Mouse (Mus musculus) limb, embryonic 14.5 days (tissue): ENCODE measurements around the gene Qrich2. TPM values are rescaled to one million over a fixed set of nuclear protein-coding genes. Genes with fewer than 3 reads are reported as not detected.

ENCODE experiments used
- ATAC-seq: fragments of 200-750 bp; cut with Nextera tagmentation; 2 replicates; pipeline ENCODE4 v1.8.0; 2017; ENCODE audit warnings: low read depth, moderate number of reproducible peaks, moderate TSS enrichment; ENCODE audit not compliant: low FRiP score
- DNase-seq: peaks from one replicate; pipeline ENCODE4 v3.0.0-alpha.2; 2015; ENCODE audit warnings: low spot score
- H3K27ac ChIP-seq: fragments of 300-500 bp; sonication (generic); replicated peaks from 2 replicates; pipeline ENCODE4 v1.5.1; 2014; ENCODE audit warnings: low read depth, mild to moderate bottlenecking, low read length, moderate library complexity, mixed read lengths
- H3K27me3 ChIP-seq: fragments of 300-500 bp; sonication (generic); 2 replicates; pipeline ENCODE4 v1.6.1; 2014; ENCODE audit warnings: low read length, mixed read lengths; ENCODE audit not compliant: control insufficient read depth, insufficient read depth
- H3K36me3 ChIP-seq: fragments of 300-500 bp; sonication (generic); 2 replicates; pipeline ENCODE4 v1.6.1; 2014; ENCODE audit warnings: mild to moderate bottlenecking, low read length, moderate library complexity, mixed read lengths; ENCODE audit not compliant: control insufficient read depth, insufficient read depth
- H3K4me1 ChIP-seq: fragments of 300-500 bp; sonication (generic); 2 replicates; pipeline ENCODE4 v1.6.1; 2014; ENCODE audit warnings: antibody characterized with exemption, low read length, mixed read lengths; ENCODE audit not compliant: control insufficient read depth, insufficient read depth
- H3K4me2 ChIP-seq: fragments of 300-500 bp; sonication (generic); replicated peaks from 2 replicates; pipeline ENCODE4 v1.6.1; 2014; ENCODE audit warnings: low read depth, mild to moderate bottlenecking, low read length, moderate library complexity; ENCODE audit not compliant: severe bottlenecking
- H3K4me3 ChIP-seq: fragments of 300-500 bp; sonication (generic); replicated peaks from 2 replicates; pipeline ENCODE4 v1.5.1; 2014; ENCODE audit warnings: low read length
- H3K9ac ChIP-seq: fragments of 300-500 bp; sonication (generic); 2 replicates; pipeline ENCODE4 v1.6.1; 2014; ENCODE audit warnings: mild to moderate bottlenecking, low read depth, low read length, moderate library complexity; ENCODE audit not compliant: severe bottlenecking
- H3K9me3 ChIP-seq: fragments of 300-500 bp; sonication (generic); 2 replicates; pipeline ENCODE4 v1.6.1; 2016; ENCODE audit warnings: low read length; ENCODE audit not compliant: control insufficient read depth
- POLR2A ChIP-seq: fragments of 200-500 bp; IDR thresholded peaks from 2 replicates; pipeline ENCODE4 v1.8.0; 2012; ENCODE audit warnings: inconsistent platforms, mild to moderate bottlenecking, moderate library complexity, borderline replicate concordance; ENCODE audit not compliant: insufficient read depth, insufficient read length; ENCODE audit errors: extremely low read depth
- WGBS: fragments of 180-500 bp; shearing (Covaris S2); extraction: QIAGEN DNeasy Blood & Tissue Kit; methylation state at CpG from one replicate; pipeline ENCODE4 v1.1.7; 2014; 5-methylcytosine and 5-hydroxymethylcytosine counted together
- polyA plus RNA-seq, 2 experiments: library from polyadenylated mRNA; depleted of rRNA in 1 of 2; stranded (reverse) in 1 of 2; unstranded in 1 of 2; fragments of >200 nt; fragmentation: Nextera tagmentation in 1 of 2; extraction: Ambion mirVana in 1 of 2; gene quantifications; 2 replicates each; pipeline versions ENCODE4 v1.2.1 to v1.2.3; 2012 to 2014

Qrich2 gene
- polyA plus RNA-seq, 2 experiments = 0.17 to 0.33 TPM

DNA sequence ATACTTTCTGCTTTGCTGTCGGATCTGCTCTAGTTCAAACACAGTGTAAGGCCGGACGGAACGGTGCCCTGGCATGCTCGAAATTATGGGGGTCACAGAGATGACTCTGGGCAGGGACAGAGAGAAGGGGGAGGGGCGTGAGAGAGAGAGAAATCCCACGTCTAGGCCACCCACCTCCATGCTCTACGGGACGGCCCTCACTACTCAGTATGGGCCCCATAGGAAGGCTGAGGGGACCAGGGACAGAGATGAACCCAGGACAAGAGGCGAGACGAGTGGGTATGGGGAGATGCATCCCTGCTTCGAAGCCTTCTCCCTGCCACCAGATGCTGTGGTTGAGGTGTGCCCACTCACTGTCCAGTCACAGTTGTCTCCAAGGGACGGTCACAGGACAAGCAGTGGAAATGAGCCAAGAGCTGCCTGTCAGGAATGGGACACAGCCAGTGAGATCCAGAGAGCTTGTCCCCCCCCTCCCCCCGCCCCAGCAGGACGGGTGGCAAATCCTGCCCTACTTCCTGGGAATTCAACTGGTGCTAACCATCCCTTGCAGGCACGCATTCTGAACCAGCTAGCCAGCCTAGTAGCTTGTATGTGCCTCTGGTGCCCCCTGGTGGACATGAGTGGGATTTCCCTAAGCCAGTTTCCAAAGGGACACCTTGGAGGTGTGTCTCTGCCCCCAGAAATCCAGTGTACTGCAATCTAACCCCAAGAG lies 20.3 kb downstream of the Qrich2 start:
- TF ChIP-seq POLR2A = no peak
- no peaks in the 10 kb centered on the region for H3K36me3 ChIP-seq
- H3K4me2 ChIP-seq = 0 out of 2 replicates have a peak overlapping the region, but pooled peaks have one; percentile 9
- no peaks in the 10 kb centered on the region for H3K9me3 ChIP-seq
- no peak overlapping the region for H3K9ac ChIP-seq
- ATAC-seq (peak; percentile 74), DNase-seq (peak; percentile 95)
- no peak overlapping the region for H3K27ac ChIP-seq
- peaks cover 11% of the 10 kb centered on the region for H3K27me3 ChIP-seq
- no peaks in the 10 kb centered on the region for H3K4me1 ChIP-seq
- no peak overlapping the region for H3K4me3 ChIP-seq
- WGBS = 29% methylated on average over 16 of the region's 16 CpGs

DNA sequence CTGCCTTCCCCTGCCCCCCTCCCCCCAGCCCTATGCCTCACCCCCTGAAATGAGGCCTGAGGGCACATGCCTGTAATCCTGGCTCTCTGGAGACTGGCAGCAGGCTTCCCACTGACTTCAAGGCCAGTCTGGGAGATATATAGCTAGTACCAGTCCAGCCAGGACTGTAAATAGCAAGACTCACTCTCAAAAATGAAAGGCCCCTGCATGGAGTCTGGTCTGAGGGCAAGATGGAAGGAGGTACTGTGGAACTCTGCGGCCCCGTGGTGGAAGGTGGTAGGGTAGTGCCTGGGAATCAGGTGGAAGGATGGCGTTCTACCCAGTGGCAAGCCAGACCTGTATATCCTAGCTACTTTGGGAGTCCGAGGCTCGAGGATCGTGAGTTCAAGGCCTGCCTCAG lies 22.1 kb downstream of the Qrich2 start:
- DNase-seq (no peak), ATAC-seq (no peak)
- H3K36me3 ChIP-seq = peaks cover 7% of the 10 kb centered on the region
- H3K27me3 ChIP-seq = peaks cover 11% of the 10 kb centered on the region
- no peaks in the 10 kb centered on the region for H3K9me3 ChIP-seq
- no peak overlapping the region for H3K9ac ChIP-seq
- TF ChIP-seq POLR2A = no peak
- no peaks in the 10 kb centered on the region for H3K4me1 ChIP-seq
- 90% methylated on average over 6 of the region's 6 CpGs for WGBS
- no peak overlapping the region for H3K4me2 ChIP-seq
- no peak overlapping the region for H3K4me3 ChIP-seq
- no peak overlapping the region for H3K27ac ChIP-seq

DNA sequence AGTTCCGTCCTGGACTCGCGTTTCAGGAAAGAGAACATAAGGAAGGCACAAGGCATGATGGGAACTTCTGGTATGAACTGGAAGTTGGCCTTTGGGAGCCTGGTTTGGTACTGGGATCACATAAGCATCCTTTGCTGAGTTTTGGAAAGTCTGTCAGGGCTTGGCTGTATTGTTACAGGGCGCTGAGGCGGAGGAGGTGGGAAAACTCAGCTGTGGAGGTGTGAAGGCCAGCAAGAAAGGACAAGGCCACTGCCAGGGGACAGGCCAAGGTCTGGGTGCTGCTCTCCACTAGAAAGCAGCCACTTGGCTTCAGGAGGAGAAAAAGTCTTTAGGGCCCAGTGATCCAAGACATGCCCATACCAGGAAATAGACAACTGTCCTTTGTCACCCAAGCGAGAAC lies 22.7 kb downstream of the Qrich2 start:
- no peak for TF ChIP-seq POLR2A
- Histone ChIP-seq H3K9ac (no peak overlapping the region), H3K4me3 (no peak overlapping the region), H3K36me3 (peaks cover 9% of the 10 kb centered on the region), H3K4me1 (no peaks in the 10 kb centered on the region), H3K9me3 (no peaks in the 10 kb centered on the region), H3K4me2 (no peak overlapping the region), H3K27ac (no peak overlapping the region), H3K27me3 (peaks cover 11% of the 10 kb centered on the region)
- WGBS = 88% methylated on average over 6 of the region's 6 CpGs
- no peak for ATAC-seq
- no peak for DNase-seq

DNA sequence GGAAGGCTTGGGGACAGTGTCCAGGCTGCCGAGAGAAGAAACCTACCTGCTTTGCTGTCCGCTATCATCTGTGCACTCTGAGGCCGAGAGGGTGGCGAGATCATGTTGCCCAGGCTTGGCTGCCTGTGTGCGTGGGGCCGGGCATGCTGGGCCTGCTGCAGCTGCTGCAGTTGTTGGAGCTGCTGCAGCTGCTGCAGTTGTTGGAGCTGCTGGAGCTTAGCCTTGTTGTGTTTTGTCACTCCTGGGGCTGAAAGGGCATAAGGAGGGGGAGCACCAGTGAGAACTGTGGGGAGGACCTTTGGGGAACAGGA lies 23.2 kb downstream of the Qrich2 start:
- no peak for TF ChIP-seq POLR2A
- H3K4me1 ChIP-seq = no peaks in the 10 kb centered on the region
- H3K36me3 ChIP-seq = peaks cover 9% of the 10 kb centered on the region
- H3K27ac ChIP-seq = no peak overlapping the region
- ATAC-seq = no peak
- H3K4me3 ChIP-seq = no peak overlapping the region
- no peaks in the 10 kb centered on the region for H3K9me3 ChIP-seq
- WGBS = 78% methylated on average over 6 of the region's 6 CpGs
- H3K27me3 ChIP-seq = peaks cover 11% of the 10 kb centered on the region
- H3K4me2 ChIP-seq = no peak overlapping the region
- no peak overlapping the region for H3K9ac ChIP-seq
- no peak for DNase-seq

DNA sequence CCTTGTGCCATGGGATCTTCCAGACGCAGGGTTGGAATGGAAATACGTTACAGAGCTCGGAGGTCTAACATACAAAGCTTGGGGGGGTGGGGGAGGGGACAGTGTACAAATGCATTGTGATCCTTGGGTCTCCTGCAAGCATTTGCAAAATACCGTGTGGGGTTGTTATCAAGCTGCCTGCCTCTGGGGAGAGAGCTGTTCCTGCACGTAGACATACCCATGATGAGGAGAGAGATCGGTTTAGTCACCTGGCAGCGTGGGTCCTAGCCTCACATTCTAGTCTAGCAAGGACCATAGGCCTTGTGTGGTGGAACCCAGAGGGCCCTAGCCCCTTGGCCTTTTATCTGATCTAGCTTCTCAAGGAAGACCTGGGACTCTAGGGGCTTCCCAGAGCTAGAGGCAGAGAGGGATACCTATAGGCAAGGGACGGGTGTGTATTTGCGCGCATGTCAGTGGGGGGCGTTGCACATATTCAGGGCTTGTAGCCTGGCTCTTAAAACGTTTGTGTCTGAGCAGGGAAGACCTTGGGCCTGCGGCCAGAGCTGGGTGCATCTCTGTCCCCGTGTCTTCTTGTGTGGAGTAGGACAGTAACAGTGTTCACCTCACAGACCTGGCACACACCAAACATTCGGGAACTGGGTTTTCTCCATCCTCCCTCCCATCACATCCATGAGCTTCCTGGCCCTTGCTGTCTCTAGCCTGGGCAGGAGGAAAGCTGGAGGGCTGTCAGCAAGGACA lies 23.7 kb downstream of the Qrich2 start:
- Histone ChIP-seq H3K27ac (no peak overlapping the region), H3K4me3 (no peak overlapping the region), H3K27me3 (peaks cover 11% of the 10 kb centered on the region), H3K36me3 (peaks cover 15% of the 10 kb centered on the region), H3K4me1 (no peaks in the 10 kb centered on the region), H3K9me3 (no peaks in the 10 kb centered on the region), H3K4me2 (no peak overlapping the region), H3K9ac (no peak overlapping the region)
- no peak for TF ChIP-seq POLR2A
- no peak for ATAC-seq
- no peak for DNase-seq
- 70% methylated on average over 15 of the region's 15 CpGs for WGBS
